Mouse (Mus musculus): ENCODE data around the gene Dmbt1.
"Not testable (repeated sequence)": the region's sequence is repeated elsewhere in the genome, so short reads cannot be mapped to it uniquely, and the experiment has no call there.

The Dmbt1 gene

GRCm38 (mm10) chr7:131049829-131050228, 18.0 kb downstream of the Dmbt1 start:
- DNase-seq (ENCODE audit: low spot score in 2 of 2): not testable (repeated sequence)

DNA sequence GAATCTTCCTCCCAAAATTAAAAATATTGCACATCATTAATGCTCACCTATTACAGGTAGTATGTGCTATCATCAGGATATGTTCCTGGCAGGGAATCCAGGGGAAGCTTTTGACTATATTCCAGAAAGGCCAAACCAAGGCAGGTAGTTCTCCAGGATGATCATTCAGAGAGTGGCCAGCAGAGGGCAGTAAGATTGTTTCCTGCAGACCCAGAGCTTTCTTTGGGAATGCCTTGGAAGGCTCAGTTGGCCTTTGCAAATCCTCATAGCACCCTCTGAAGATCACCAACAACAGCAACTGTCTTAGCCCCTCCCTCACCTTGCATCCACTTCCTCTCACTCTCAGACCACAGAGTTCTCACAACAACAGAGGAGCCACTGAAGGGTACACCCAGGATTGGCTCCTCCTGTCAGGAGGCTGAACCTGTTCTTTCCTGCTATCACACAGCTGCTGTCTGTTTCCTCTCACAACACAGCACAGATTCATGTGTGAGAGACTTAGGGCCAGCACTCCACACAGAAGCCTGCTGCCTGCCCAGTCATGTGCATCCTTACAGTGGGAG, 23.0 kb downstream of the Dmbt1 start:
- DNase-seq (ENCODE audit: low spot score in 2 of 2): no peak

DNA sequence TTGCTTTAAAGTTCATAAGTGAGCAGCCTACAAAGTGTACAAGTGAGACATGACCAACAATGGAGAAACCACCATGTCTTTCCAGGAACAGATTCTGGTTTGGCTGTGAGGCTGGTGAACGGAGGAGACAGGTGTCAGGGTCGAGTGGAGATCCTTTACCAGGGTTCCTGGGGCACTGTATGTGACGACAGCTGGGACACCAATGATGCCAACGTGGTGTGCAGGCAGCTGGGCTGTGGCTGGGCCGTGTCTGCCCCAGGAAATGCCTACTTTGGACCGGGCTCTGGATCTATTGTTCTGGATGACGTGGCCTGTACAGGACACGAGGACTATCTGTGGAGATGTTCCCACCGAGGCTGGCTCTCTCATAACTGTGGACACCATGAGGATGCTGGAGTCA, 26.1 kb downstream of the Dmbt1 start:
- not testable (repeated sequence) for DNase-seq (ENCODE audit: low spot score in 2 of 2)

GRCm38 (mm10) chr7:131059808-131060207, 28.0 kb downstream of the Dmbt1 start:
- DNase-seq (ENCODE audit: low spot score in 2 of 2): peak in 1 of 2 experiments; percentile 46

DNA sequence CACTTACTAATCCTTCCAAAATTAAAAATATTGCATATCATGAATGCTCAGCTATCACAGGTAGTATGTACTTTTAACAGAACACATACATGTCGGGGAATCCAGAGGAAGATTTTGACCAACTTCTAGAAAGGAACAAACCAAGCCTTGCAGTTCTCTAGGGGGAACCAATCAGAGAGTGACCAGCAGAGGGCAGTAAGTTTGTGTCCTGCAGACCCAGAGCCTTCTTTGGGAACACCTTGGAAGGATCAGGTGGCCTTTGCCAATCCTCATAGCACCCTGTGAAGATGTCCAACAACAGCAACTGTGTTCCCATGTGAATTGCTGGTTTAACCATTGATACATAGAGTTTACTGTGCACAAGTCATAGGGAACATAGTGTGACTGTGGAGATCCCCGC, 30.7 kb downstream of the Dmbt1 start:
- peak in 1 of 2 experiments; percentile 44 for DNase-seq (ENCODE audit: low spot score in 2 of 2)

DNA sequence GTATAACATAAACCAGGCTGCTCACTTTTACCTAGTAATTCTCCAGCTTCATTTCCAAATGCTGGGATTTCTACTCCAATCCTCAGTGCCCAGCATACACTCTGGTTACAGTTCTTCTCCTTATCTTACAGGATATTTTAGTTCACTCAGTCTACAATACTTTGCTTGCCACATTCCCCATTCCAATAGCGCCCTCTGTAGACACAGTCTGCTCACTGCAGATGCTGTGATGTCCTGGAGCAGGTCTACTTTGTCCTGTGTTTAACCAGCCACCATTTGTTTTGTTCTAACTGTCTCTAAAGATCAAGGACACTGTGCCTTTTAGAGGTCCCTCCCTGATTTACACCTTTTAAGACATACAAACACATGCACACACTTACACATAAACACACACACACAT, 36.3 kb downstream of the Dmbt1 start:
- peak; percentile 45 to 60 for DNase-seq (ENCODE audit: low spot score in 2 of 2)

- DNase-seq (ENCODE audit: low spot score in 2 of 2): peak; percentile 73 to 74
Observed at GRCm38 (mm10) chr7:131073476-131073875, 41.6 kb downstream of the Dmbt1 start.

- DNase-seq (ENCODE audit: low spot score in 2 of 2): peak in 1 of 2 experiments; percentile 16
Observed at GRCm38 (mm10) chr7:131074098-131074497, 42.2 kb downstream of the Dmbt1 start.

- peak; percentile 59 to 67 for DNase-seq (ENCODE audit: low spot score in 2 of 2)
Observed at GRCm38 (mm10) chr7:131075956-131076355, 44.1 kb downstream of the Dmbt1 start.

DNA sequence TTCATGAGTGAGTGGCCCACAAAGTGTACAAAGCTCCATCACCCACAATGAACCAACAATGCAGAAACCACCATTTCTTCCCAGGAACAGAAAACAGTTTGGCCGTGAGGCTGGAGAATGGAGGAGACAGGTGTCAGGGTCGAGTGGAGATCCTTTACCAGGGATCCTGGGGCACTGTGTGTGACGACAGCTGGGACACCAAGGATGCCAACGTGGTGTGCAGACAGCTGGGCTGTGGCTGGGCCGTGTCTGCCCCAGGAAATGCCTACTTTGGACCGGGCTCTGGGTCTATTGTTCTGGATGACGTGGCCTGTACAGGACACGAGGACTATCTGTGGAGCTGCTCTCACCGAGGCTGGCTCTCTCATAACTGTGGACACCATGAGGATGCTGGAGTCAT, 50.5 kb downstream of the Dmbt1 start:
- not testable (repeated sequence) for DNase-seq (ENCODE audit: low spot score in 2 of 2)

DNA sequence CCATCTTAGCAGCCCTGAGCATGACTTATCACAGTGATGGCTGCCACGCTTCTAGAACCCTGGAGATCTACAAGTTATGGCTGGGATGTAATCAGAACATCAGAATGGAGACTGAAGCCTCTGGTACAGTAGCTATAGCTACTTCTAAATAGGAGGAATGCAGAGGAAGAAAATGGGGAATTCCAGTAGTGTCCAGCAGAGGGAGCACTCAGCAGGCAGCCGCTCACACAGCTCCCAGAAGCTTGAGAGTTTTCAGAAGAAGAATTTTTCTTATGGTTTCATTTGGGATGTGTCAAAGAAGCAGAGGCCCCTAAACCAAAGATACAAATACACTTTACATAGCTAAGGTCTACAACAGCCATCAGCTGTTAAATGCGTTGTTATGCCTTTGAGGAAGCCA, 80.6 kb downstream of the Dmbt1 start:
- peak; percentile 15 to 69 for DNase-seq (ENCODE audit: low spot score in 2 of 2)

DNA sequence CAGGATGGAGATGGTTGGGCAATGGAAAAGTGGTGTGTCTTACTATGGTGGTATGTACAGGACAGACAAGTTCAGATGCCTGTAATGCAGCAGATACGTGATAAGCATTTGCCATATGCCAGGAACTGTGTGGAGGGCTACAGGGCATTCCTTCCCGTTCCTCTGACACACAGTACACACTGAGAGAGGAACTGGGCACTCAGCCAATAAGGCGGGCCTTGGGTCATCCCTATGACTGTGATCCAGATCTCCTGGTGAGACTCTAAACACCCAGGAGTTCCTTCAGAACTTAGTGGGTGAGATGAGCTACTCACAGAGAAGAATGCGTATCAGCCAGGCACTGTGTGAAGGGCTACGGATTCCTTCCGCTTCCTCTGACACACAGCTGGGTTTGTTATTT, 81.8 kb downstream of the Dmbt1 start:
- DNase-seq (ENCODE audit: low spot score in 2 of 2): no peak

DNA sequence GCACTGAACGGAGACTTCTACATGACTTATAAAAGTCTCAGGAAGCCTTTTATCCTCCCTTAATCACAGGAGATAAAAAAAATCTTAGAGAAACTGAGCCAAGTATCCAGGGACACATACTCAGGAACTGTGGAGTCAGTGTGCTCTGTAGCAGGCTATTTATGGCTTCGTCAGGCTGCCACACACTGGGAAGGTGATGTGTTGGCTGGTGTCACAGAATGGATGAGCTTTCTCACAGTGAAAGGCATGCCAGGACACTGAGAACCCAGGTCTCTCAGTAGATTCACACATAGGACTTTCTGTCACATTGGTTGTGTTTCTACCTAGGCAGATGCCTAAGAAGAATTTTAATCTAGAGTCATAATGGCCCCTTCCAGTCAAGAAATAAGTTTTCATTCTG, 82.6 kb downstream of the Dmbt1 start:
- no peak for DNase-seq (ENCODE audit: low spot score in 2 of 2)

DNA sequence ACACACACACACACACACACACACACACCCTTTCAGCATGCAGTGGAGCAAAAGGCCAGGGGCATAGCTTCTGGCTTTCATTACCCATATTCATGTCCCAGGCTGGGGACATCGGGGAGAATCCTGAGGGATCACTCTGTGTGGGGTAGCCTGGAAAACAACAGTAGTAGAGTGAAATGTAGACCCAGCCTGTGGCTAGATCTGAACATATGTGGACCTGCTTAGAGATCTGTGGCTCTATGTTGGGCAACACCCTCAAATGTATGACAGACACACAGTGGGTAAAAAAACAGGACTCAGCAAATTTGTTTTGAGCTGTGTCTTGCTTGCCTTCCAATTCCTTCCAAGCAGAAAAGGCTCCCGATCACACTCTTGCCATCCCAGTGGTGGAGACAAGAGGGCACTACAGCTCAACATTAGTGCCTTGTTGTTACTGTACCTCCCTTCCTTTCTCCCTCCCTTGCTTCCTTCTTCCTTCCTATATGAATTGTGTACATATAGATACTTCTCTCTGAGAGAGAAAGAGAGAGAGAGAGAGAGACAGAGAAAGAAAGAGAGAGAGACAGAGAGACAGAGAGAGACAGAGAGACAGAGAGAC, 90.5 kb downstream of the Dmbt1 start:
- DNase-seq (ENCODE audit: low spot score in 2 of 2): no peak

DNA sequence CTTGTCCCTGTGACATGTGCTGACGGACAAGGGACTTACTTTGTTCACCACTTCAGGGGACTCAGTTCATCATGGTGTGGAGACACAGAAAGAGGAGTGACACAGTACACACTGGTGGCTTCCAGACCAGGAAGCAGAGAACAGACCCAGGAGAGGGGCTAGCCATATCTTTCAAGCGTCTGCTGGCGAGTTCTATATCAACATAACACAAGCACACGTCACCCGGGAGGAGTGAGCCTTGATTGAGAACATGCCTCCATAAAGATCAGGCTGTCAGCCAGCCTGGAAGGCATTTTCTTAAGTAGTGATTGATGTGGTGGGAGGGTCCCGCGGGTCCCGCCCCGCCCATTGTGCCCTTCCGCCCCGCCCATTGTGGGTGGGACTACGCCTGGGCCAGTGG, 98.2 kb downstream of the Dmbt1 start:
- DNase-seq (ENCODE audit: low spot score in 2 of 2): no peak

- no peak for DNase-seq (ENCODE audit: low spot score in 2 of 2)
Observed at GRCm38 (mm10) chr7:131133181-131133580, 101.3 kb downstream of the Dmbt1 start.

- no peak for DNase-seq (ENCODE audit: low spot score in 2 of 2)
Observed at GRCm38 (mm10) chr7:131146214-131146613, 114.4 kb downstream of the Dmbt1 start, which contains the start of gene 4933402N03Rik. 4933402N03Rik (minus strand) TSS chr7:131146314.

DNA sequence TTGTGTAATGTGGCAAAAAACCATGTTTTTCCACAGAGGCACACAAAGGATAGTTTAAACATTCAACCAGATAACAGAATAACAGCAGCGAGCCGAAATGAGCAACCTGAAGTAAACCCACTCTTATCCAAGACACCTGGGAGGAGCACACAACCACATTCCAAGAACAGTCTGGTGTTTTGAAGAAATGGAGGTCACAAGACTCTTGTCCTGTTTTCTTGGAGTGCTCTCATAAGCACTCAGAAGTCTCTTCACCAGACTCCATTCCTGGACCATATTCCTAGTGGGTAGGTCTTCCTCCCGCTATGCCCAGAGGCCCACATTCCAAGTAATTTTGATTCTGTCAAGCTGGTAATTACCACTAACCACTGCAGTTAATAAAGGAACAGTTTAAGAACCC, 118.3 kb downstream of the Dmbt1 start:
- no peak for DNase-seq (ENCODE audit: low spot score in 2 of 2)

- DNase-seq (ENCODE audit: low spot score in 2 of 2): no peak
Observed at GRCm38 (mm10) chr7:131153044-131153443, 121.2 kb downstream of the Dmbt1 start.

DNA sequence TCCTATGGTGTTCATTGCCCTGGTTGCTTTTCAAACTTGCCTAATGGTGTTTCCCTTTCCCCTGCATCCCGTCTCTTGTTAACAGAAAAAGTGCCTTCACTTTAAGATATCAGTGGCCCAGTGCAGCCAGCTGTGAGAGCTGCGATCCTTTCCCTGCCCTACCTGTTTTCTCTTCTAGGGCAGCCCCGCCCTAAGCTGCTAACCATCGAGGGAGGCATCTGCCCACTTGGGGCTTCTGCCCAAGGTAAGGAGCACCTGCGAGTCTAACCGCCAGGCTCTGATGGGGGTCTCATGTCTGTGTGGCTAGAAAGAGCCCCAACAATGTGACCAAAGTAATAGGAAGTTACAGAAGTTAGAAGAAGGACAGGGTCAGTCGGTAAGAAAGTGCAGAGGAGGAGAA, 130.4 kb downstream of the Dmbt1 start:
- no peak for DNase-seq (ENCODE audit: low spot score in 2 of 2)

GRCm38 (mm10) chr7:131167771-131168170, 135.9 kb downstream of the Dmbt1 start:
- peak; percentile 29 to 33 for DNase-seq (ENCODE audit: low spot score in 2 of 2)

DNA sequence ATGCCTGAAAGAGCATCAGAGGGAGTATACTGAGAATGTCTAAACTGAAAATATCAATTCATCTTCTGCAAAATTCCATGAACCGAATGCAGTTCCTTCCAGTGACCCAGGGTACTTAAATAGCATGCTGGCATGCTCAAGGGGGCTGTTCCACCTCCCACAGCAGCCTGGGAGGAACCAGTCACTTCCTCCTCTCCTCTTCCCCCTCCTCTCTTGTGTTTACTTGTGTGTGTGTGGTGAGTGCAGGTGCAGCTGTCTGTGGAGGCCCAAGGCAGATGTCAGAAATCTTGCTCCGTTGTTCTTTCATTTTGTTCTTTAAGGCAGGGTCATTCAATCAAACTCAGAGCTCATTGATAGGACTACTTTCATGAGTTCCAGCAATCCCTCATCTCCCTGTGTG, 137.2 kb downstream of the Dmbt1 start:
- DNase-seq (ENCODE audit: low spot score in 2 of 2): peak; percentile 45 to 57

All from thymus, postnatal 10 days (tissue).